Comparison of ENCODE assay signal across 8 mouse cellular contexts in the genomic region with DNA sequence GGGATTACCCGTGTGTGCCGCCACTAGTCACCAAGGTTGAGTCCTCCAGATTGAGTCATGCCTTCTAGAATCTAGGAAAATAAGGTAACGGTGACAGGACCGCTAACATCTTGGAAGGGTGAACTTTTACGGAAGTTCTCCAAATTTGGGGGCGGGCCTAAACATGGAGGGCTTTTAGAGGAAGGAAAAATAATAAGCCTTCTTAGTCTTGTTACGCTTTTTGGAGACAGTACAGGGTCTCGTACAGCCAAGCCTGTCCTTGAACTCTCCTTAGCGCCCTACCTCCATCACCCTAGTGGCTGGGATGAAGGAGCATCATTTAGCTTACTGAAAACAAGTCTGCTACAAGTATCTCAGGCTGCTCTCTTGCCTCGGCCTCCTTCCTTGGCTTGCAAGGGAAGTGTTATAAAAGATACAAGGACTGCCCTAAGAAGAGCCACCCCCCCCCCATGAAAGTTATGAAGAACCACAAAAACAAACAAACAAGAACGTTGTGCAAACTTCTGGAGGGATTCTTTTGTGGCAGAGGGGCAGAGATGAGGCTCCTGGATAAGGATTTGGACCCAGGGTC. TPM values are rescaled to one million over a fixed set of nuclear protein-coding genes. Genes with fewer than 3 reads are reported as not detected.
DNase-seq lines count a peak whose midpoint lies in the region; ATAC-seq and TF ChIP-seq lines count a peak whose summit lies in the region.

No protein-coding gene starts in this region.

- H3K9ac ChIP-seq in kidney, postnatal 0 days (ENCODE audit: low read depth, low read length) = peak overlapping the region; percentile 77
- H3K9ac ChIP-seq in hindbrain, embryonic 14.5 days = peak overlapping the region; percentile 61
- peak overlapping the region; percentile 66 for H3K9ac ChIP-seq in midbrain, embryonic 11.5 days (ENCODE audit: low read length)

- peak; percentile 16 for DNase-seq in kidney, postnatal 0 days (ENCODE audit: low spot score)
- no peak for DNase-seq in kidney, adult 8-10 months
- DNase-seq in c-Kit-positive CD71-positive TER-119-negative erythroid progenitor cells, embryonic 14.5 days (ENCODE audit: low read depth) = peak; percentile 30
- DNase-seq in hindbrain, embryonic 14.5 days (ENCODE audit: low spot score) = no peak
- peak; percentile 90 for DNase-seq in midbrain, embryonic 11.5 days (ENCODE audit: low spot score, missing footprints)
- no peak for DNase-seq in adrenal gland, postnatal 4 days (ENCODE audit: low spot score in 2 of 2)
- no peak for DNase-seq in kidney, postnatal 25 days

- TF ChIP-seq CTCF in kidney, postnatal 0 days (IDR thresholded peaks at IDR 0.05; ENCODE audit: low read depth) = no peak

- 5% methylated on average over 11 of the region's 11 CpGs for WGBS in kidney, postnatal 0 days
- WGBS in hindbrain, embryonic 14.5 days = 4% methylated on average over 11 of the region's 11 CpGs
- WGBS in midbrain, embryonic 11.5 days = under 1% methylated on average over 11 of the region's 11 CpGs

- no peaks in the 10 kb centered on the region for H3K9me3 ChIP-seq in kidney, postnatal 0 days (replicated peaks; ENCODE audit: low read length)
- H3K9me3 ChIP-seq in hindbrain, embryonic 14.5 days (ENCODE audit: control insufficient read depth, low read length) = no peaks in the 10 kb centered on the region
- no peaks in the 10 kb centered on the region for H3K9me3 ChIP-seq in midbrain, embryonic 11.5 days (ENCODE audit: control insufficient read depth, low read length)

- H3K36me3 ChIP-seq in kidney, postnatal 0 days (ENCODE audit: insufficient read depth, low read length) = no peaks in the 10 kb centered on the region
- no peaks in the 10 kb centered on the region for H3K36me3 ChIP-seq in hindbrain, embryonic 14.5 days (replicated peaks; ENCODE audit: control insufficient read depth, insufficient read depth)
- no peaks in the 10 kb centered on the region for H3K36me3 ChIP-seq in midbrain, embryonic 11.5 days (ENCODE audit: control insufficient read depth, insufficient read depth, low read length)

- no peaks in the 10 kb centered on the region for H3K27me3 ChIP-seq in kidney, postnatal 0 days (ENCODE audit: insufficient read depth, low read length)
- no peaks in the 10 kb centered on the region for H3K27me3 ChIP-seq in hindbrain, embryonic 14.5 days (ENCODE audit: control insufficient read depth, insufficient read depth, low read length)
- H3K27me3 ChIP-seq in midbrain, embryonic 11.5 days (ENCODE audit: control insufficient read depth, insufficient read depth, low read length) = no peaks in the 10 kb centered on the region; the same call in 1 of the 2 replicates

- no peak overlapping the region; the same call in 1 of the 2 replicates for H3K27ac ChIP-seq in kidney, postnatal 0 days
- no peak overlapping the region for H3K27ac ChIP-seq in hindbrain, embryonic 14.5 days
- H3K27ac ChIP-seq in midbrain, embryonic 11.5 days (ENCODE audit: low read depth, low read length) = no peak overlapping the region

- ATAC-seq in kidney, postnatal 0 days (replicated peaks; ENCODE audit: low FRiP score, low read depth) = no peak
- ATAC-seq in hindbrain, embryonic 14.5 days (ENCODE audit: low FRiP score) = no peak
- no peak for ATAC-seq in midbrain, embryonic 11.5 days (ENCODE audit: low FRiP score)
- no peak for ATAC-seq in cerebellum, adult (ENCODE audit: insufficient number of reproducible peaks, low FRiP score, low TSS enrichment)

- H3K4me2 ChIP-seq in kidney, postnatal 0 days (ENCODE audit: low read length) = peak overlapping the region; percentile 99
- peak overlapping the region; percentile 99 for H3K4me2 ChIP-seq in hindbrain, embryonic 14.5 days (replicated peaks)
- peak overlapping the region; percentile 98 for H3K4me2 ChIP-seq in midbrain, embryonic 11.5 days

- H3K4me3 ChIP-seq in kidney, postnatal 0 days (replicated peaks; ENCODE audit: low read depth, low read length) = peak overlapping the region; percentile 66
- H3K4me3 ChIP-seq in hindbrain, embryonic 14.5 days (replicated peaks; ENCODE audit: low read length) = peak overlapping the region; percentile 53
- peak overlapping the region; percentile 57 for H3K4me3 ChIP-seq in midbrain, embryonic 11.5 days (ENCODE audit: low read depth, low read length)

- H3K4me1 ChIP-seq in kidney, postnatal 0 days (replicated peaks; ENCODE audit: insufficient read depth, low read length) = peaks cover 21% of the 10 kb centered on the region
- H3K4me1 ChIP-seq in hindbrain, embryonic 14.5 days (replicated peaks; ENCODE audit: control insufficient read depth, insufficient read depth, low read length) = peaks cover 27% of the 10 kb centered on the region
- H3K4me1 ChIP-seq in midbrain, embryonic 11.5 days (ENCODE audit: control insufficient read depth, insufficient read depth, low read length) = peaks cover 27% of the 10 kb centered on the region

RNA-seq across cellular contexts. Expression of gene Slc1a5, which starts 1.5 kb away (rescaled TPM):
- polyA plus RNA-seq in kidney, postnatal 0 days (2015; fragmentation: Nextera tagmentation; extraction: Ambion mirVana) = 49.0 and 55.8 TPM in 2 replicates
- 5.9 and 6.8 TPM in 2 replicates for polyA plus RNA-seq in hindbrain, embryonic 14.5 days (2014; fragmentation: Nextera tagmentation; extraction: Ambion mirVana)
- 20.7 and 23.2 TPM in 2 replicates for polyA plus RNA-seq in midbrain, embryonic 11.5 days (2014; fragmentation: Nextera tagmentation; extraction: Ambion mirVana)
- total RNA-seq in adrenal gland, postnatal 4 days (2021) = 10 to 100 TPM; 60.8 to 61.0 TPM

RNA-seq across cellular contexts. Expression of gene Strn4, which starts 33.0 kb away (rescaled TPM):
- polyA plus RNA-seq in kidney, postnatal 0 days (2015; fragmentation: Nextera tagmentation; extraction: Ambion mirVana) = 65.4 and 71.2 TPM in 2 replicates
- 174 and 197 TPM in 2 replicates for polyA plus RNA-seq in hindbrain, embryonic 14.5 days (2014; fragmentation: Nextera tagmentation; extraction: Ambion mirVana)
- polyA plus RNA-seq in midbrain, embryonic 11.5 days (2014; fragmentation: Nextera tagmentation; extraction: Ambion mirVana) = 111 and 115 TPM in 2 replicates
- 100 to 1,000 TPM in 1 of 2 experiments, 10 to 100 TPM in 1; 96.9 to 106 TPM for total RNA-seq in adrenal gland, postnatal 4 days (2021)

RNA-seq across cellular contexts. Expression of gene Fkrp, which starts 33.9 kb away (rescaled TPM):
- 31.0 and 32.0 TPM in 2 replicates for polyA plus RNA-seq in kidney, postnatal 0 days (2015; fragmentation: Nextera tagmentation; extraction: Ambion mirVana)
- 44.7 and 48.5 TPM in 2 replicates for polyA plus RNA-seq in hindbrain, embryonic 14.5 days (2014; fragmentation: Nextera tagmentation; extraction: Ambion mirVana)
- 24.3 and 25.9 TPM in 2 replicates for polyA plus RNA-seq in midbrain, embryonic 11.5 days (2014; fragmentation: Nextera tagmentation; extraction: Ambion mirVana)
- total RNA-seq in adrenal gland, postnatal 4 days (2021) = 10 to 100 TPM; 26.3 to 29.0 TPM

RNA-seq across cellular contexts. Expression of gene Ap2s1, which starts 44.4 kb away (rescaled TPM):
- 262 and 263 TPM in 2 replicates for polyA plus RNA-seq in kidney, postnatal 0 days (2015; fragmentation: Nextera tagmentation; extraction: Ambion mirVana)
- polyA plus RNA-seq in hindbrain, embryonic 14.5 days (2014; fragmentation: Nextera tagmentation; extraction: Ambion mirVana) = 446 and 463 TPM in 2 replicates
- 277 and 300 TPM in 2 replicates for polyA plus RNA-seq in midbrain, embryonic 11.5 days (2014; fragmentation: Nextera tagmentation; extraction: Ambion mirVana)
- total RNA-seq in adrenal gland, postnatal 4 days (2021) = 100 to 1,000 TPM; 169 to 179 TPM

Comparison
In these comparisons a context has a peak if more than half of its experiments do, and no peak if none do; other contexts are left out.
1. DNase-seq: peak in kidney, postnatal 0 days (single experiment), c-Kit-positive CD71-positive TER-119-negative erythroid progenitor cells, embryonic 14.5 days (single experiment) and midbrain, embryonic 11.5 days (single experiment); none in kidney, adult 8-10 months (0 of 2), hindbrain, embryonic 14.5 days (single experiment), adrenal gland, postnatal 4 days (0 of 2) and kidney, postnatal 25 days (0 of 2).
2. Peak in every context shown above with its lines, with median percentiles within 50 percentile points of each other: H3K4me2 ChIP-seq, H3K4me3 ChIP-seq and H3K9ac ChIP-seq.